Mouse (Mus musculus): Measurements from ENCODE around the gene Nup35. TPM values are rescaled to one million over a fixed set of nuclear protein-coding genes. Genes with fewer than 3 reads are reported as not detected.

Gene Nup35
- 10 to 100 TPM; 18.2 to 19.9 TPM for total RNA-seq (2021)

GRCm38 (mm10) chr2:80616854-80617737 lies at the start of gene Nup35, which contains the start of gene Dusp19:
Nup35 (plus strand) TSS chr2:80617236.
Dusp19 (plus strand) TSS chr2:80617045.
- DNase-seq (ENCODE audit: extremely low spot score in 1 of 2, low spot score in 1 of 2) = peak; percentile 89 to 98

GRCm38 (mm10) chr2:80567411-80567810 lies 49.6 kb upstream of the Nup35 start:
- DNase-seq (ENCODE audit: extremely low spot score in 1 of 2, low spot score in 1 of 2) = no peak

- DNase-seq (ENCODE audit: extremely low spot score in 1 of 2, low spot score in 1 of 2) = no peak
These were observed 46.4 kb upstream of the Nup35 start for GRCm38 (mm10) chr2:80570656-80571055.

- DNase-seq (ENCODE audit: extremely low spot score in 1 of 2, low spot score in 1 of 2) = no peak
These were observed 39.8 kb upstream of the Nup35 start for GRCm38 (mm10) chr2:80577286-80577685.

- no peak for DNase-seq (ENCODE audit: extremely low spot score in 1 of 2, low spot score in 1 of 2)
These were observed 37.7 kb upstream of the Nup35 start for GRCm38 (mm10) chr2:80579253-80579891.

- DNase-seq (ENCODE audit: extremely low spot score in 1 of 2, low spot score in 1 of 2) = peak in 1 of 2 experiments; percentile 34
These were observed 36.6 kb upstream of the Nup35 start for GRCm38 (mm10) chr2:80580311-80580961.

GRCm38 (mm10) chr2:80581043-80581711 lies 35.9 kb upstream of the Nup35 start, which contains the start of gene Nckap1:
Nckap1 (minus strand) TSS chr2:80581380.
- peak; percentile 78 to 89 for DNase-seq (ENCODE audit: extremely low spot score in 1 of 2, low spot score in 1 of 2)

- DNase-seq (ENCODE audit: extremely low spot score in 1 of 2, low spot score in 1 of 2) = no peak
These were observed 34.7 kb upstream of the Nup35 start for GRCm38 (mm10) chr2:80582356-80582755.

- DNase-seq (ENCODE audit: extremely low spot score in 1 of 2, low spot score in 1 of 2) = no peak
These were observed 22.7 kb upstream of the Nup35 start for GRCm38 (mm10) chr2:80594215-80594918.

GRCm38 (mm10) chr2:80596960-80597359 lies 20.1 kb upstream of the Nup35 start:
- no peak for DNase-seq (ENCODE audit: extremely low spot score in 1 of 2, low spot score in 1 of 2)

GRCm38 (mm10) chr2:80599850-80600249 lies 17.2 kb upstream of the Nup35 start:
- DNase-seq (ENCODE audit: extremely low spot score in 1 of 2, low spot score in 1 of 2) = no peak

- no peak for DNase-seq (ENCODE audit: extremely low spot score in 1 of 2, low spot score in 1 of 2)
These were observed 16.4 kb upstream of the Nup35 start for GRCm38 (mm10) chr2:80600611-80601010.

GRCm38 (mm10) chr2:80602756-80603155 lies 14.3 kb upstream of the Nup35 start:
- DNase-seq (ENCODE audit: extremely low spot score in 1 of 2, low spot score in 1 of 2) = no peak

GRCm38 (mm10) chr2:80603771-80604426 lies 13.1 kb upstream of the Nup35 start:
- DNase-seq (ENCODE audit: extremely low spot score in 1 of 2, low spot score in 1 of 2) = peak in 1 of 2 experiments; percentile 19

- peak in 1 of 2 experiments; percentile 26 for DNase-seq (ENCODE audit: extremely low spot score in 1 of 2, low spot score in 1 of 2)
These were observed 4.8 kb upstream of the Nup35 start for GRCm38 (mm10) chr2:80612286-80612685.

- peak in 1 of 2 experiments; percentile 52 for DNase-seq (ENCODE audit: extremely low spot score in 1 of 2, low spot score in 1 of 2)
These were observed 4.2 kb upstream of the Nup35 start for GRCm38 (mm10) chr2:80612796-80613195.

- no peak for DNase-seq (ENCODE audit: extremely low spot score in 1 of 2, low spot score in 1 of 2)
These were observed 2.0 kb downstream of the Nup35 start for GRCm38 (mm10) chr2:80618991-80619390.

GRCm38 (mm10) chr2:80621921-80622320 lies 4.9 kb downstream of the Nup35 start:
- DNase-seq (ENCODE audit: extremely low spot score in 1 of 2, low spot score in 1 of 2) = no peak

GRCm38 (mm10) chr2:80624523-80624922 lies 7.5 kb downstream of the Nup35 start:
- no peak for DNase-seq (ENCODE audit: extremely low spot score in 1 of 2, low spot score in 1 of 2)
